Mouse (Mus musculus): ENCODE results near the gene Best3.

The Best3 gene

GRCm38 (mm10) chr10:116982526-116982925 is 3.6 kb upstream of the Best3 start:
- Histone ChIP-seq H3K9me3 (ENCODE audit: low read length) (no peaks in the 10 kb centered on the region), H3K36me3 (ENCODE audit: insufficient read depth, low read length) (no peaks in the 10 kb centered on the region), H3K27me3 (ENCODE audit: insufficient read depth, low read length) (peaks cover 15% of the 10 kb centered on the region), H3K4me3 (replicated peaks; ENCODE audit: low read length) (no peak overlapping the region), H3K4me1 (replicated peaks; ENCODE audit: low read depth, low read length) (peaks cover 28% of the 10 kb centered on the region)
- TF ChIP-seq CTCF (conservative IDR thresholded peaks at IDR 0.05; ENCODE audit: low read length), result no peak
- TF ChIP-seq NANOG (IDR thresholded peaks at IDR 0.05; ENCODE audit: borderline replicate concordance, low read length), result no peak
- TF ChIP-seq POU5F1 (IDR thresholded peaks at IDR 0.05; ENCODE audit: borderline replicate concordance, low read length), result no peak

DNA sequence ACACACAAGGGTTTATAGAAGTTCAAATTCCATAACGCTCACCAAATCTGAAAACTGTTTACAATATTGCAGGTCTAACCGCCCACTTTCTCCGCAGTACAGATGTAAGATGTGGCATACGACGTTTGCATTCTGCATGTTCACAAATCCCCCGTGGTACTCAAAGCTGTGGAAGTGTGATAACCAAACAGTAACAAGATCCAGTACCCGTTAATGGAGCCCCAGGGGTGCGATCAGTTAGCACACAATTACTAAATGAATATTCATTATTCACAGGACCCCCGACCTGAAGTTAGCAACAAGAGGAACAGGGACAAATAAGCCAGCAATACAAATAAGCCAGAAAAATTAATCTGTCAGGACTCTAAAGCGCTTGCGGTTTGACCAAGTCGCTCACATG is 1.3 kb upstream of the Best3 start:
- H3K9me3 ChIP-seq (ENCODE audit: low read length), result no peaks in the 10 kb centered on the region
- no peaks in the 10 kb centered on the region for H3K36me3 ChIP-seq (ENCODE audit: insufficient read depth, low read length)
- TF ChIP-seq NANOG (IDR thresholded peaks at IDR 0.05; ENCODE audit: borderline replicate concordance, low read length) (peak; percentile 23; the same call in 1 of the 2 replicates), POU5F1 (IDR thresholded peaks at IDR 0.05; ENCODE audit: borderline replicate concordance, low read length) (no peak), CTCF (conservative IDR thresholded peaks at IDR 0.05; ENCODE audit: low read length) (no peak)
- H3K4me3 ChIP-seq (replicated peaks; ENCODE audit: low read length), result no peak overlapping the region
- peaks cover 43% of the 10 kb centered on the region for H3K4me1 ChIP-seq (replicated peaks; ENCODE audit: low read depth, low read length)
- peaks cover 17% of the 10 kb centered on the region for H3K27me3 ChIP-seq (ENCODE audit: insufficient read depth, low read length)

DNA sequence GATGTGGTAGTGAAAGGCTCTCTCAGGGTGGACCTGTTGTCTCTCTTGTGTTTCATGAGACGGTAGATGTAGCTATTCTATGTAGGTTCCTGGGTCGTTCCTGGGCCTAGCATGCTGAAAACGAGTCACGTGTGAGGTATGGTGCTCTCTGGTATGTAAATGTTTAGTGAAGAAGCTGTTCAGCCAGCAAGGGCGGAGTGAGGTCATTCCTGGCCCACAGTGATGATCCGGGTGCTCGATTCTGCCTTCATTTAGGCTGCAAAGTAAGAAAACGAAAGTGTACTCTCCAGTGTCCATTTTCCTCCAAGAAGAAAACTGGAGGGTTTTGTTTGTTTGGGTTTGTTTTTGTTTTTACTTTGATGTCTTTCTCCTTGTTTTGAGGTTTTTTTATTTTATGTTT is 7.9 kb downstream of the Best3 start:
- no peak overlapping the region for H3K4me3 ChIP-seq (replicated peaks; ENCODE audit: low read length)
- H3K36me3 ChIP-seq (ENCODE audit: insufficient read depth, low read length), result no peaks in the 10 kb centered on the region
- H3K27me3 ChIP-seq (ENCODE audit: insufficient read depth, low read length), result peaks cover 17% of the 10 kb centered on the region
- H3K4me1 ChIP-seq (replicated peaks; ENCODE audit: low read depth, low read length), result peaks cover 55% of the 10 kb centered on the region
- no peaks in the 10 kb centered on the region for H3K9me3 ChIP-seq (ENCODE audit: low read length)
- TF ChIP-seq NANOG (IDR thresholded peaks at IDR 0.05; ENCODE audit: borderline replicate concordance, low read length) (no peak), CTCF (conservative IDR thresholded peaks at IDR 0.05; ENCODE audit: low read length) (no peak), POU5F1 (IDR thresholded peaks at IDR 0.05; ENCODE audit: borderline replicate concordance, low read length) (no peak)

DNA sequence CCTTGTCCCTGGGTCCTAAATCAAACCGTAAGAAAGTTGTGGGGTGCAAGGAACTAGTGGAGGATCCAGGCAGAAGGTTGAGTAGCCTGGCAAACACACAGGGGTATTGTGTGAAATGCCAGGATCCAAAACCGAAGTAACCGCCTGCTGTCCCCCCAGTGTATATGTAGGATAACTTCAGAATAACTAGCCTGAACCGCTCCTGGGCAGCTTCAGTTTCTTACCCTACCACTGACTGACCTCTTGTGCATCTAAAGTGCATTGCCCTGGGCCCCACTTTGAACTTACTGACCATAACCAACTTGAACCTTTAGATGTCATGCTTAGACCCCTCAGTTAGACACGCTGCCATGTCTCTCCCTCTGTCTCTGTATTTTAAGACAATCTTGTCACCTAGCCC is 9.0 kb downstream of the Best3 start:
- Histone ChIP-seq H3K9me3 (ENCODE audit: low read length) (no peaks in the 10 kb centered on the region), H3K4me3 (replicated peaks; ENCODE audit: low read length) (no peak overlapping the region), H3K4me1 (replicated peaks; ENCODE audit: low read depth, low read length) (peaks cover 54% of the 10 kb centered on the region), H3K36me3 (ENCODE audit: insufficient read depth, low read length) (no peaks in the 10 kb centered on the region), H3K27me3 (ENCODE audit: insufficient read depth, low read length) (peaks cover 18% of the 10 kb centered on the region)
- no peak for TF ChIP-seq NANOG (IDR thresholded peaks at IDR 0.05; ENCODE audit: borderline replicate concordance, low read length)
- no peak for TF ChIP-seq POU5F1 (IDR thresholded peaks at IDR 0.05; ENCODE audit: borderline replicate concordance, low read length)
- no peak for TF ChIP-seq CTCF (conservative IDR thresholded peaks at IDR 0.05; ENCODE audit: low read length)

DNA sequence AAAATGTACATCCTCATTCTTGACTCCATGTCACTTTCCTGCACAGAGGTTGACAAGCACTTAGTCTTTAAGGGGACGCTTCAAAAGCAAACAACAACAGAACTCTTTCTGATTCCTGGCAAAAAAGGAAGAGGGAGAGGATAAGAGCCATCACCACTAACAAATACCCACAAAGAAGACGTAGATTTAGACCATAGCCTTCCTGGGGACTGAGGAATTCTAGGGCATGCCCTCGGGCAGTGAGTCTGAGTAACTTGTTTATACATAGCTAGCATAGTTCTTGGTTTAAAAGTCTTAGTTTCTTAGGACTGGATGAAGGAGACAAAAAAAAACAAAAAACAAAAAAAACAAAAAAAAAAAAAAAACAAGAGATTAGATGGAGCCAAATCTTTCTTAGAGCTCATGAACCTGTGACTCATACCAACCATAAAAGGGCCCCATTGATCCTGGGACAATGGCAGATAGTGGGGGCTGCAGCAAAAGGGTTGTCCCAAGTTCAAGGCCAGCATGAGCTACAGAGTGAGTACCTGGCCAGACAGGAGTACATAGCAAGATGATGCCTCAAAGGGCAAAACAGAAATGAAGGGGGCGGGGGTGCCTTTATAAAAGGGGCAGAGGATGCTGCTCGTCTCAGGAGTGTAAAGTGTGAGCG is 9.6 kb downstream of the Best3 start:
- Histone ChIP-seq H3K27me3 (ENCODE audit: insufficient read depth, low read length) (peaks cover 18% of the 10 kb centered on the region), H3K9me3 (ENCODE audit: low read length) (no peaks in the 10 kb centered on the region), H3K4me1 (replicated peaks; ENCODE audit: low read depth, low read length) (peaks cover 54% of the 10 kb centered on the region), H3K36me3 (ENCODE audit: insufficient read depth, low read length) (no peaks in the 10 kb centered on the region), H3K4me3 (replicated peaks; ENCODE audit: low read length) (no peak overlapping the region)
- TF ChIP-seq POU5F1 (IDR thresholded peaks at IDR 0.05; ENCODE audit: borderline replicate concordance, low read length) (no peak), NANOG (IDR thresholded peaks at IDR 0.05; ENCODE audit: borderline replicate concordance, low read length) (no peak), CTCF (conservative IDR thresholded peaks at IDR 0.05; ENCODE audit: low read length) (no peak)

DNA sequence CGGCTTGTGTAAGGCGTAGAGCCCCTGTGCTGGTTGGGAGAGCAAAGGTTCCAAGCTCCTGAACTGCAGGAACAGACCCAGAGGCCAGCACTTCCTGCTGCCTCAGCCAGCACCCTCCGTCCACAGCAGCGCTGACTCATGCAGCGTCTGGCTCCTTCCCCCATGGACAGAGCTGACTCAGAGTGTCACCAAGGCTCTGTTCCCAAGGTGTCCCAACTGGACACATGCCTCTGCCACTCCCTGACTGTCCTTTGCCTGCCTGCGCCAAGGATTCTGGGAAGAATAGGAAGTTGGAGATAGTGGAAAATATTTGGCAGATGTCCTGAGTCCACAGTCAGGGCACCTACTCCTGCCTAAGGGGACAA is 10.1 kb downstream of the Best3 start:
- TF ChIP-seq NANOG (IDR thresholded peaks at IDR 0.05; ENCODE audit: borderline replicate concordance, low read length) (no peak), CTCF (conservative IDR thresholded peaks at IDR 0.05; ENCODE audit: low read length) (no peak), POU5F1 (IDR thresholded peaks at IDR 0.05; ENCODE audit: borderline replicate concordance, low read length) (no peak)
- H3K4me1 ChIP-seq (replicated peaks; ENCODE audit: low read depth, low read length), result peaks cover 54% of the 10 kb centered on the region
- no peaks in the 10 kb centered on the region for H3K9me3 ChIP-seq (ENCODE audit: low read length)
- H3K27me3 ChIP-seq (ENCODE audit: insufficient read depth, low read length), result peaks cover 20% of the 10 kb centered on the region
- no peaks in the 10 kb centered on the region for H3K36me3 ChIP-seq (ENCODE audit: insufficient read depth, low read length)
- no peak overlapping the region for H3K4me3 ChIP-seq (replicated peaks; ENCODE audit: low read length)

DNA sequence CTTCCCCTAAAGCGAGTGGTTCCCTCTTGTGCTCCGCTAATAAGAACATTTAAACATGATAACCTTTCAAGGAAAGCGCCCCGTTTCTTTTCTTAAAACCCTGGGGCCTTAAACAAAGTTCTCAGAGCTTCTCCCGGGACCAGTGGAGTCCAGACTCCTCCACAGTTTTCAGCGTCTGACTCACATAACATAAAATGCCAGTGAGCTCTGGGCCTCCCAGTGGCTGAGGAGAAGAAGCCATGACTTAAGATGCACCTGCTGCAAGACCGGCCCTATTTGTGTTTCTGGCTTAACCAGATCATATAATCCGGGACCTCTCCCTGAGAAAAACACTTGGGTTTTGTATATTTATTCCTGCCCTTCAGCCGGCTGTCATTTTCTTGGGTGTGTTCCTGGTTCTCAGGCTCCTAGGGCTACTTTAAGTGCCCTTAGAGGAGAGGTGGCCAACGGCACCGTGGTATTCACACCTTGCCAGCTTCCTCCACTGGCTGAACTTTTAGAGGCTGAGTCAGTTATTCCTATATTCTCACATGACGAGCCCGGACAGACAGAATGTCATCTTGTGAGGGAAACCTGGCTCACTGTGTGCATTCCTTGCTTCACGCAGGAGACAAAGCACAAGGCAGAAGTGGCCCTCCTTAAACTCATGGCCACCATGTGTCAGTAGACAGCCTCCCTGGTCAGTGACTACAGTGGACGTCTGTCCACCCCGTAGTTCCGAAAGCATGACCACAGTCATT is 12.8 kb downstream of the Best3 start:
- Histone ChIP-seq H3K27me3 (ENCODE audit: insufficient read depth, low read length) (peaks cover 6% of the 10 kb centered on the region; the same call in 1 of the 2 replicates), H3K36me3 (ENCODE audit: insufficient read depth, low read length) (no peaks in the 10 kb centered on the region), H3K4me3 (replicated peaks; ENCODE audit: low read length) (no peak overlapping the region), H3K9me3 (ENCODE audit: low read length) (no peaks in the 10 kb centered on the region), H3K4me1 (replicated peaks; ENCODE audit: low read depth, low read length) (peaks cover 34% of the 10 kb centered on the region)
- TF ChIP-seq CTCF (conservative IDR thresholded peaks at IDR 0.05; ENCODE audit: low read length), result no peak
- TF ChIP-seq NANOG (IDR thresholded peaks at IDR 0.05; ENCODE audit: borderline replicate concordance, low read length), result no peak
- no peak for TF ChIP-seq POU5F1 (IDR thresholded peaks at IDR 0.05; ENCODE audit: borderline replicate concordance, low read length)

DNA sequence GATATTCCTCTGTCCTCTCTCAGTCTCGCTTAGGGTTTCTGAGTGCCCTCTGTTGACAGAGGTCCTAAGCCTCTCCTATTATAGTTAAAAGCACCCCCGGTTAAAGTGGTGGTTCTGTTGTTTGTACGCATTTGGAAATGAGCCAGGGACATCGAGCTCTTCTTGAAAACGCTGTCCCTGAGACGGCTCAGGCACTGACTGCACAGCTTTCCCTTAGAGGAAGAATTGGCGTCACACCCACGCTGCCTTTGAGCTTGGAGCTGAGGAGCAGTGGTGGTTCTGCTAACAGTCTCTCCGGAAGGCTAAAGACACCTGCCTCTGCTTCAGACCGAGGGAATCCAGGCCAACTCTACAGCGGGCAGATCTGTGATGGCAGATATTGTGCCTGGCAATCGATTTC is 14.9 kb downstream of the Best3 start:
- TF ChIP-seq CTCF (conservative IDR thresholded peaks at IDR 0.05; ENCODE audit: low read length) (no peak), POU5F1 (IDR thresholded peaks at IDR 0.05; ENCODE audit: borderline replicate concordance, low read length) (no peak), NANOG (IDR thresholded peaks at IDR 0.05; ENCODE audit: borderline replicate concordance, low read length) (no peak)
- H3K4me3 ChIP-seq (replicated peaks; ENCODE audit: low read length), result no peak overlapping the region
- peaks cover 8% of the 10 kb centered on the region for H3K27me3 ChIP-seq (ENCODE audit: insufficient read depth, low read length)
- no peaks in the 10 kb centered on the region for H3K9me3 ChIP-seq (ENCODE audit: low read length)
- H3K36me3 ChIP-seq (ENCODE audit: insufficient read depth, low read length), result no peaks in the 10 kb centered on the region
- H3K4me1 ChIP-seq (replicated peaks; ENCODE audit: low read depth, low read length), result peaks cover 20% of the 10 kb centered on the region

All from E14TG2a.4 (cell line).